Mouse (Mus musculus) forebrain, embryonic 15.5 days (tissue): Measurements from ENCODE around the gene Nmt2. TPM values are rescaled to one million over a fixed set of nuclear protein-coding genes. Genes with fewer than 3 reads are reported as not detected.

ENCODE experiments used
- ATAC-seq: fragments of 200-750 bp; cut with Nextera tagmentation; replicated peaks from 2 replicates; pipeline ENCODE4 v1.8.0; 2017; ENCODE audit warnings: mild to moderate bottlenecking, moderate TSS enrichment, moderate library complexity
- H3K27ac ChIP-seq: fragments of 300-500 bp; sonication (generic); replicated peaks from 2 replicates; pipeline ENCODE4 v1.5.1; 2015; ENCODE audit warnings: mild to moderate bottlenecking, inconsistent platforms
- H3K27me3 ChIP-seq: fragments of 300-500 bp; sonication (generic); 2 replicates; pipeline ENCODE4 v1.6.1; 2015; ENCODE audit warnings: inconsistent platforms
- H3K36me3 ChIP-seq: fragments of 300-500 bp; sonication (generic); 2 replicates; pipeline ENCODE4 v1.6.1; 2015; ENCODE audit warnings: mild to moderate bottlenecking, inconsistent platforms
- H3K4me1 ChIP-seq: fragments of 300-500 bp; sonication (generic); 2 replicates; pipeline ENCODE4 v1.6.1; 2015; ENCODE audit warnings: inconsistent platforms
- H3K4me2 ChIP-seq: fragments of 300-500 bp; sonication (generic); replicated peaks from 2 replicates; pipeline ENCODE4 v1.6.1; 2015; ENCODE audit warnings: mild to moderate bottlenecking, inconsistent platforms
- H3K4me3 ChIP-seq: fragments of 300-500 bp; sonication (generic); 2 replicates; pipeline ENCODE4 v1.5.1; 2015; ENCODE audit warnings: mild to moderate bottlenecking, inconsistent platforms
- H3K9ac ChIP-seq: fragments of 300-500 bp; sonication (generic); replicated peaks from 2 replicates; pipeline ENCODE4 v1.6.1; 2015; ENCODE audit warnings: mild to moderate bottlenecking, inconsistent platforms
- H3K9me3 ChIP-seq: fragments of 300-500 bp; sonication (generic); 2 replicates; pipeline ENCODE4 v1.6.1; 2016; ENCODE audit warnings: inconsistent platforms
- WGBS: fragments of 180-500 bp; shearing (Covaris S2); methylation state at CpG from one replicate; pipeline ENCODE4 v1.1.7; 2015; ENCODE audit warnings: mixed read lengths; 5-methylcytosine and 5-hydroxymethylcytosine counted together
- polyA plus RNA-seq: library from polyadenylated mRNA; unstranded; fragments of >200 nt; fragmentation: Nextera tagmentation; extraction: Ambion mirVana; gene quantifications from 2 replicates; pipeline ENCODE4 v1.2.1, GENCODE M21; 2015

Nmt2 gene
- polyA plus RNA-seq, 1 experiment from 2014 or later: 108 TPM

DNA sequence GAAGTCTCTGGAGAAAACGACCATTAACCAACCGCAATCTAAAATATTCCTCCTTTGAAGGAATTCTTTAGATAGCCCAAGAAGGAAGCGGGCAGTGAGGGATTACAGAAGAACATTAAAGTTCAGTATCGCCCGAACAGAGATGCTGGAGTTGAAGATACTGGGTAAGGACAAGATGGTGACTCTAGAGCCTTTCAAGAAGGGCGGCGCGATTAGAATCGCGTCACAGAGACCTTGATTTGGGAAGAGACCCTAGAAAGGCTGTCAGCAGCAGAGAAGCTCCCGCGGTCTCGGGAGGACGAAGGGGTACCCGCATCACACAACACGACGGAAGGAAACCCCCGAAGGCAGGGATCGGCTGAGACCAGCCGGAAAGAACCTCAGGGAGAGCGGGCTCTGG is 48.0 kb downstream of the Nmt2 start:
- 2% methylated on average over 21 of the region's 21 CpGs for WGBS
- peak overlapping the region; percentile 50 for H3K9ac ChIP-seq
- H3K9me3 ChIP-seq: no peaks in the 10 kb centered on the region
- H3K27me3 ChIP-seq: 0 out of 2 replicates have a peak, but pooled peaks cover 9% of the 10 kb centered on the region
- H3K36me3 ChIP-seq: peaks cover 20% of the 10 kb centered on the region
- peaks cover 22% of the 10 kb centered on the region for H3K4me1 ChIP-seq
- peak overlapping the region; percentile 71 for H3K27ac ChIP-seq
- H3K4me2 ChIP-seq: peak overlapping the region; percentile 56
- ATAC-seq: no peak; the same call in 1 of the 2 replicates
- peak overlapping the region; percentile 51 for H3K4me3 ChIP-seq

DNA sequence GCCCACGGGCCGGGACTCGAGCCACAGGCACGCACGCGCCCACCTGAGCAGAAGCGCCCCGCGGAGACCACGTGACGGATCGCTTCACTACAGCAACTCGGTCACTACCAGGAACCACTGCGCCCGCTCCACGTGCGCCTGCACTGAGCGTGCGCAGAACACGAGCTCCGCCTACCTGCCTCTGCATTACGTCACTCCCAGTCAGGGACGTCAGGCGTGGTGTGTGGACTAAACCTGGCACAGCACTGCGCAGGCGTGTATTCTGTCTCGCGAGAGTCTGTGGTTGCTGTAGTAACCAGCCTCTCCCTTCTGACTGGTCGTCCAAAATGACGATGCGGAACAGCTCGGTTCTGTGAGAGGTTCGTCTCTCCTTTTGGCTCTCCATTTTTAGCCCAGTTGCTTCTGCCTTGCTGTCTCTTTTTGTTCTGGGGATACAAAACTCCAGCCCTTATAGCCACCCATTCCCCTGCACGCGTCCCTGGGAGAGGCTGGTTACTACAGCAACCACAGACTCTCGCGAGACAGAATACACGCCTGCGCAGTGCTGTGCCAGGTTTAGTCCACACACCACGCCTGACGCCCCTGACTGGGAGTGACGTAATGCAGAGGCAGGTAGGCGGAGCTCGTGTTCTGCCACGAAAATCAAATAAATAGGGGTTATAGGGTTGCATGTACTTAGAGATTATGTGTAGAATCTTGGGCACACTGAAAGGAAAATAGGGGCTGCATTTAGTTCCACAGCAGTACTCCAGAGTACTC is 48.7 kb downstream of the Nmt2 start, which contains the start of gene Rpp38:
Rpp38 (minus strand) TSS at position 160 of the 759 bp plus-strand sequence.
- H3K9me3 ChIP-seq: no peaks in the 10 kb centered on the region
- H3K9ac ChIP-seq: peak within 1 kb of the TSS; percentile 50
- 0 out of 2 replicates have a peak, but pooled peaks cover 9% of the 10 kb centered on the region for H3K27me3 ChIP-seq
- peaks cover 17% of the 10 kb centered on the region for H3K36me3 ChIP-seq
- peak; percentile 98 for ATAC-seq
- H3K4me1 ChIP-seq: peaks cover 22% of the 10 kb centered on the region
- WGBS: under 1% methylated on average over 45 of the region's 45 CpGs
- H3K27ac ChIP-seq: peak within 1 kb of the TSS; percentile 82
- H3K4me2 ChIP-seq: peak within 1 kb of the TSS; percentile 56
- H3K4me3 ChIP-seq: peak within 1 kb of the TSS; percentile 51

DNA sequence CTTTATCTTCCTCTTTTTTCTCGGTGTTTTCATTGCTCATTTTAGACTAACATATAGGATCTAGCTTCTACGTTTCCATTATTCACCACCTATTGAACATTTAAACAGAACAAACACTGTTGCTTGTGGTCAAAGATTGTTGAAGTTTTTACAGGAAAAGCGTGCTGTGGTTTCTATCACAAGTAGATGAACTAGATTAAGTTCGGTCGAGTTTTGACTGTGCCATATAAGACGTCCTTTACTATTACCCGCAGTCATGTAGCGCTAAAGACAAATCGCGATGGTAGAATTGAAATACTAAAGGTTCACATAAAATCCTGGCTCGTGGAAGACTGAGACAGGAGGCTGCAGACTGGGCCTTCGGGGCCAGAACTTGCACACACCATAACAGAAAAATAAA is 49.7 kb downstream of the Nmt2 start:
- Histone ChIP-seq H3K4me1 (peaks cover 22% of the 10 kb centered on the region), H3K27me3 (0 out of 2 replicates have a peak, but pooled peaks cover 9% of the 10 kb centered on the region), H3K9ac (no peak overlapping the region), H3K27ac (no peak overlapping the region), H3K4me2 (no peak overlapping the region), H3K36me3 (peaks cover 7% of the 10 kb centered on the region; the same call in 1 of the 2 replicates), H3K9me3 (no peaks in the 10 kb centered on the region), H3K4me3 (no peak overlapping the region)
- no peak for ATAC-seq
- WGBS: 91% methylated on average over 12 of the region's 12 CpGs

DNA sequence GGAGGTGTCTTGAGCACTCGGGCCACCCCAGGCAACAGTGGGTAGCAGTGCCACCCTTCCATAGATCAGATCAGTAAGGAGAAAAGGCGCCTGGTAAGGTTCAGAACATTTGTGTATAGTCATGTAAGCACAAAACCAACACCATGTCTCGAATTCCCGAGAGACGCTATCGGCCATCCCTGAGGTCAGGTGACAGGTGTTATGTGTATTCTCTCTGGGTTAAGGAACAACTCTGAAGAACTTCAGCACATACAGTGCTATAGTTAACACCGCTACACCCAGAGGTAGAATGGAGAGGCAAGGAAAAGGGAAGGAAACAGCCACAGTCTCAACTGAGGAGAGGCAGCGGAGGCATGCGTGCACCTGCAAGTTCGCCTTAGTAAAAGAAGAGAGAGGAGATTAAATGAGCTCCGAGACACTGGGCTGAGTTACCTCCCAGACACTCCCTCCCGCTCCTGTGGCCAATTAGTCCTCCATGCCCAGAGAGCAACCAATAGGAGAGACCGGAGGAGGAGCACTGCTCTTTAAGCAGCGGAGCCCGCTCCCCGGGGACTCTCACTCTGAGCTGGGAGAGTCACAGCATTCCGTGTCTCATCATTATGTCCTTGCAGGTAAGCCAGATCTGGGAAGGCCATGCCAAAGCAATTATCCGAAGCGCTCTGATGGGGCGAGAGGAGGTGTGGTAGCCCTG is 51.7 kb downstream of the Nmt2 start, which contains the start of gene Acbd7:
Acbd7 (plus strand) TSS at position 558 of the 691 bp plus-strand sequence.
- Histone ChIP-seq H3K4me2 (peak within 1 kb of the TSS; percentile 46), H3K4me1 (peaks cover 22% of the 10 kb centered on the region), H3K36me3 (no peaks in the 10 kb centered on the region), H3K27ac (no peak within 1 kb of the TSS), H3K27me3 (0 out of 2 replicates have a peak, but pooled peaks cover 9% of the 10 kb centered on the region), H3K4me3 (peak within 1 kb of the TSS; percentile 26), H3K9ac (peak within 1 kb of the TSS; percentile 28; the same call in 1 of the 2 replicates), H3K9me3 (no peaks in the 10 kb centered on the region)
- ATAC-seq: no peak
- 5% methylated on average over 20 of the region's 20 CpGs for WGBS

DNA sequence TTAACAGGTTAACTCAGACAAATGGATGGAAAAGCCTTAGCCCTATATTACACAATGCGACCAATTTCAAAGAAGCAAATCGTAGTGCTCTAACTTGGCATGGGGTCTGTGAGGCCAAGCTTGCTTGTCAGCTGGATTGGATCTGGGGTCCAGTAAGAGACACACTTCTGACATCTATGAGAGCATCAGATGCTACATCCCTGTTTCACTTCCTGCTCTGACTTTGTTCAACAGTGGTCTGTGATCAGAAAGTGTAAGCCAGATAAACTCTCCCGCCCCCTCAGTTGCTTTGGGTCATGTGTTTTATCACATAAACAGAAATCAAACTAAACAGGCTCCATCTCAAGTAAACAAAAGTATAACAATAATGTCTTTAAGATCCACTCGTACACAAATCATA is 64.4 kb downstream of the Nmt2 start:
- Histone ChIP-seq H3K27me3 (no peaks in the 10 kb centered on the region), H3K4me3 (no peak overlapping the region), H3K4me1 (no peaks in the 10 kb centered on the region), H3K9me3 (no peaks in the 10 kb centered on the region), H3K36me3 (no peaks in the 10 kb centered on the region), H3K27ac (no peak overlapping the region), H3K9ac (no peak overlapping the region), H3K4me2 (no peak overlapping the region)
- 80% methylated on average over 4 of the region's 4 CpGs for WGBS
- no peak for ATAC-seq

DNA sequence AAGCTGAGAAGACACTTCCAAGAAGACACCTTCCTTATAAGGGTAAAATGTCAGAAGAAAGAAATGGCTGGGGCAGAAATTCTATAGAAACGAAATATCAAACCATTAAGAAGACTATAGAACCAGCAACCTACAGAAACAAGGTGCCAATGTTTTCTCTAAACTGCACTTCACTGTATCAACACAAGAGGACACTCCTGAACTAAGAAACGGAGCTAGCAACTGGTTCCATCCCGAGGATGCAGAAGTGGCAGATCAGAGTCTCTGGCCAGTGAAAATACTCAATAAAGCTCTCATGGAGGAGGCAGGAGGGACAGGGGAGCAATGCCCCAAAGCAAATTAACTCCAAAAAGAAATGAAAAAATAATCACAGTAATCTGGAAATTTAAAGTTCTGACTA is 64.9 kb downstream of the Nmt2 start:
- ATAC-seq: no peak
- Histone ChIP-seq H3K4me3 (no peak overlapping the region), H3K9ac (no peak overlapping the region), H3K36me3 (no peaks in the 10 kb centered on the region), H3K4me1 (no peaks in the 10 kb centered on the region), H3K27me3 (no peaks in the 10 kb centered on the region), H3K4me2 (no peak overlapping the region), H3K9me3 (no peaks in the 10 kb centered on the region), H3K27ac (no peak overlapping the region)
- 19% methylated on average over 3 of the region's 3 CpGs for WGBS

DNA sequence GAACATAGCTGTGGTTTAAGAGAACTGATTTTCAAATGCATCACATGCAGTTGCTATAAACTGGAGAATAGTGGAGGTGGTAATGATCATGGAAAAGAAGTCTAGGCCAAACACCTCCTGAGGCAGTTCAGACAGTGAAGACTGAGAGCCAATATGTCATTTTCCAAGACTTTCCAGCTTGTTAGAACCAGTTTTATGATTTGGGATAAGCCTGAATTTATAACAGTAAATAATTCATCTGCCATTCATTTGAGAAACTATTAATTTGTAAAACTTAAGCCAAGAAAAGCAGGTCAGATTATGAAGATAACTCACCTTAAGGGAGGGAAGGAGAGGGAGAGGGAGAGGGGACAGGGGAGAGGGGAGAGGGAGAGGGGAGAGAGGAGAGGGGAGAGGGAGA is 69.1 kb downstream of the Nmt2 start:
- Histone ChIP-seq H3K9ac (no peak overlapping the region), H3K4me1 (no peaks in the 10 kb centered on the region), H3K27me3 (no peaks in the 10 kb centered on the region), H3K9me3 (no peaks in the 10 kb centered on the region), H3K4me3 (no peak overlapping the region), H3K27ac (no peak overlapping the region), H3K36me3 (no peaks in the 10 kb centered on the region), H3K4me2 (no peak overlapping the region)
- ATAC-seq: no peak

DNA sequence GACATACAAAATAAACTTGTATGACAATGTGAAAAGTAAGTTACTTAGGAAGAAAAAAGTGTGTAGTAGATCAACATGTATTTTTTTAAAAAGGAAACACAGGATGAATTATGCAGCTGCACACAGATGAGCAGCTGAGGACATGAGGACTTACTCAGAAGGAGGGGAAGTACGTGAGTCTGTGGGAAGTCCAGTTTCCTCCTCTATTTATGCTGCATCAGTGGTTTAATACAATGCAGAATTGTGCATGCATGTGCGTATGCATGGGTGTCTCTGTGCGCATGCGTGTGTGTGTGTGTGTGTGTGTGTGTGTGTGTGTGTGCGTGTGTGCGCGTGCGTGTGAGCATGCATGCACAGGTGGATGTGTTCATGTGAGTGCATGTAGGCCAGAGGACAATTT is 71.8 kb downstream of the Nmt2 start:
- no peak overlapping the region for H3K4me3 ChIP-seq
- no peaks in the 10 kb centered on the region for H3K4me1 ChIP-seq
- H3K36me3 ChIP-seq: no peaks in the 10 kb centered on the region
- WGBS: 93% methylated on average over 8 of the region's 8 CpGs
- H3K27me3 ChIP-seq: no peaks in the 10 kb centered on the region
- ATAC-seq: no peak
- H3K9me3 ChIP-seq: no peaks in the 10 kb centered on the region
- no peak overlapping the region for H3K9ac ChIP-seq
- no peak overlapping the region for H3K27ac ChIP-seq
- H3K4me2 ChIP-seq: no peak overlapping the region

DNA sequence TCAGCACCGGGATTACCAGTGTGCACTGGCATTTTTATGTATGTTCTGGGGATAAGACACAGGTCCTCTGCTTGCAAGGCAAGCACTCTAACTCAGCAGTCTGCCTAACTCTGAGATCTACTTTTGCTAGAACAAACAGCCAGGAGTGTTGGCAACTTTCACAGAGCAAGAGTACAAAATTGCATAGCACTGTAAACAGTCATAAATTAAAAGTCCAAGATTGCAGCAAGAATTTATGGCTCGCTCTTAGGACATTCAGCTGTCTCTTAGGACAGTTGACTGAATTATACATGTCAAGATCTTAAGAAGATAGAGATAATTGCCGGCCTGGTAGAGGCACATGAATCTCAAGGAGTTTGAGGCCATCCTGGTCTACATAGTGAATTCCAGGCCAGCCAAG is 72.3 kb downstream of the Nmt2 start:
- H3K9me3 ChIP-seq: no peaks in the 10 kb centered on the region
- no peaks in the 10 kb centered on the region for H3K27me3 ChIP-seq
- 78% methylated on average over 3 of the region's 3 CpGs for WGBS
- no peaks in the 10 kb centered on the region for H3K36me3 ChIP-seq
- no peak overlapping the region for H3K9ac ChIP-seq
- no peak overlapping the region for H3K27ac ChIP-seq
- no peak overlapping the region for H3K4me3 ChIP-seq
- ATAC-seq: no peak
- H3K4me2 ChIP-seq: no peak overlapping the region
- H3K4me1 ChIP-seq: no peaks in the 10 kb centered on the region

DNA sequence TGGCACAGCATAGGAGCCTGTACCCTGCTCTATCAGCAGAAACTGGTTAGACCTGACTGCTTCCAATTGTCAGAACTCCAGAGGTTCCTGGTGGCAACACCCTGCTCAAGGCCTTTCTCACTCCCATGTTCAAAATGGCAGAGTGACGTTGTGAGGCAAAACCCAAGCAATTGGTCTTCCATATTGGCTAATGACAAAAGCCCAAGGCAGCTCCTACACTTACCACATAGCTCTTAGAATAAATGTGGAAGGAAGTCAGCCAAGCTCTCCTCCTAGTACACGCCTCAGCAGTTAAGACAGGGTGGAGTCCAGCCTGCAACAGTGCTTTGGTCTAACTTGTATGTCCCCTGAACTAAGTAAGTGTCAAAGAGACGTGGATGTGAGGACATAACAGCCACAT is 73.9 kb downstream of the Nmt2 start:
- no peak for ATAC-seq

DNA sequence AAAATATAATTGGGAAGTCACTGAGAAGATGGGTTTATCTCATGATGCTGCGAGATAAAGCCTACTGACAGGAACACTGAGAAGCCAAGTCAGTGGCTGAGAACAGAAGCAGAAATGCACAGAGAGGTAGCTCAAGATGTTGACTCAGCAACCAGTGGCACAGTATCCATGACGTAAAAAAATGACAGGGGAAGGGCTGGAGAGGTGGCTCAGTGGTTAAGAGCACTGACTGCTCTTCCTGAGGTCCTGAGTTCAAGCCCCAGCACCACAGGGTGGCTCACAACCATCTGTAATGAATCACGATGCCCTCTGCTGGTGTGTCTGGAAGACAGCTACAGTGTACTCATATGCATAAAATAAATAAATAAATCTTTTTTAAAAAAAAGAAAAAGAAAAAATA is 77.1 kb downstream of the Nmt2 start:
- Histone ChIP-seq H3K27me3 (no peaks in the 10 kb centered on the region), H3K4me1 (no peaks in the 10 kb centered on the region; the same call in 1 of the 2 replicates), H3K9me3 (no peaks in the 10 kb centered on the region), H3K9ac (no peak overlapping the region), H3K4me3 (no peak overlapping the region), H3K36me3 (no peaks in the 10 kb centered on the region), H3K4me2 (no peak overlapping the region), H3K27ac (no peak overlapping the region)
- no peak for ATAC-seq
- WGBS: 91% methylated on average over 3 of the region's 3 CpGs

More for the DNA sequence above, 73.9 kb downstream of the Nmt2 start:
- H3K36me3 ChIP-seq: no peaks in the 10 kb centered on the region
- no peak overlapping the region for H3K4me2 ChIP-seq
- H3K4me3 ChIP-seq: no peak overlapping the region
- H3K4me1 ChIP-seq: no peaks in the 10 kb centered on the region
- no peak overlapping the region for H3K9ac ChIP-seq
- no peaks in the 10 kb centered on the region for H3K27me3 ChIP-seq
- WGBS: 78% methylated on average over 3 of the region's 3 CpGs
- H3K27ac ChIP-seq: no peak overlapping the region
- H3K9me3 ChIP-seq: no peaks in the 10 kb centered on the region

DNA sequence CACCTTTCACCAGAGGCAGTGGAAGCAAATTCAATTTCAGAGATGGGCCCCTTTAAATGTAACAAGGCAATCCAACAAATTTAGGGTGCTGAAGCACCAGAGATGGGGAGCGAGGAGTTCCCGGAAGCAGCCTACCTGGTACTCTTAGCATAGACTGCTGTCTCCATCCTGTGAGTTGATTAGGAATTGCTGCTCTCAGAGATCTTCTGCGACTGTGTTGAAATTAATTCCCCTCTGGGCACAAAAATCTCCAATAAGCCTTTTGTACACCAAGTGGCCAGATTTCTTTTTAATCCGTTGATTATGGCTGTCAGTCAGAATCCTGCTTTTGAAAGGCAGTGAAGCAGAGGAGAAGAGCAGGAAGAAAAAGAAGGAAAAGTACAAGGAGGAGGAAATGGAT is 81.1 kb downstream of the Nmt2 start:
- no peaks in the 10 kb centered on the region for H3K36me3 ChIP-seq
- no peaks in the 10 kb centered on the region for H3K9me3 ChIP-seq
- no peak for ATAC-seq
- 22% methylated on average over 4 of the region's 4 CpGs for WGBS
- no peak overlapping the region for H3K9ac ChIP-seq
- H3K4me2 ChIP-seq: no peak overlapping the region
- no peaks in the 10 kb centered on the region; the same call in 1 of the 2 replicates for H3K4me1 ChIP-seq
- no peak overlapping the region for H3K27ac ChIP-seq
- H3K27me3 ChIP-seq: no peaks in the 10 kb centered on the region
- no peak overlapping the region for H3K4me3 ChIP-seq
